Mouse (Mus musculus): Measurements from ENCODE around the gene Terf2. TPM values are rescaled to one million over a fixed set of nuclear protein-coding genes. Genes with fewer than 3 reads are reported as not detected.
A peak's percentile ranks its signal among the peaks of the same experiment; 100 is the strongest.
"Not testable (repeated sequence)": the region's sequence is repeated elsewhere in the genome, so short reads cannot be mapped to it uniquely, and the experiment has no call there.

Gene Terf2
- total RNA-seq, 2 experiments from 2014 or later = 33.8 to 35.0 TPM

GRCm38 (mm10) chr8:107116023-107116422, 19.7 kb upstream of the Terf2 start:
- intact Hi-C loops (cut with DNase I) = loop anchor here (1.0 to 10.0 kb wide), 3 partner anchors 59 to 306 kb away; no protein-coding TSS in a partner anchor
- peak; percentile 81 to 91 for DNase-seq (ENCODE audit: low spot score in 2 of 2)

- intact Hi-C loops (cut with DNase I) = loop anchor here (5.0 to 10.0 kb wide), 2 partner anchors 60 to 307 kb away; no protein-coding TSS in a partner anchor
Observed at GRCm38 (mm10) chr8:107115008-107115320, 18.6 kb upstream of the Terf2 start.

GRCm38 (mm10) chr8:107114150-107115007, 18.0 kb upstream of the Terf2 start:
- intact Hi-C loops (cut with DNase I) = loop anchor here (5.0 to 10.0 kb wide), 2 partner anchors 60 to 308 kb away; no protein-coding TSS in a partner anchor
- peak; percentile 28 to 69 for DNase-seq (ENCODE audit: low spot score in 2 of 2)

More at GRCm38 (mm10) chr8:107115008-107115320, 18.6 kb upstream of the Terf2 start:
- no peak for DNase-seq (ENCODE audit: low spot score in 2 of 2)

- intact Hi-C loops (cut with DNase I) = loop anchor here (10.0 kb wide), 1 partner anchor 62 kb away; no protein-coding TSS in a partner anchor
- DNase-seq (ENCODE audit: low spot score in 2 of 2) = no peak
Observed at GRCm38 (mm10) chr8:107113209-107113608, 16.9 kb upstream of the Terf2 start.

- intact Hi-C loops (cut with DNase I) = loop anchor here (10.0 kb wide), 1 partner anchor 63 kb away; no protein-coding TSS in a partner anchor
- DNase-seq (ENCODE audit: low spot score in 2 of 2) = no peak
Observed at GRCm38 (mm10) chr8:107111340-107112105, 15.2 kb upstream of the Terf2 start.

GRCm38 (mm10) chr8:107110629-107111330, 14.4 kb upstream of the Terf2 start:
- intact Hi-C loops (cut with DNase I) = loop anchor here (10.0 kb wide), 1 partner anchor 64 kb away; no protein-coding TSS in a partner anchor
- DNase-seq (ENCODE audit: low spot score in 2 of 2) = no peak

GRCm38 (mm10) chr8:107109816-107110435, 13.6 kb upstream of the Terf2 start:
- intact Hi-C loops (cut with DNase I) = loop anchor here (10.0 kb wide), 1 partner anchor 65 kb away; no protein-coding TSS in a partner anchor
- DNase-seq (ENCODE audit: low spot score in 2 of 2) = no peak

GRCm38 (mm10) chr8:107108978-107109720, 12.8 kb upstream of the Terf2 start:
- no peak for DNase-seq (ENCODE audit: low spot score in 2 of 2)
- intact Hi-C loops (cut with DNase I) = no loop called here

GRCm38 (mm10) chr8:107108089-107108488, 11.7 kb upstream of the Terf2 start:
- intact Hi-C loops (cut with DNase I); DNase-seq (ENCODE audit: low spot score in 2 of 2): not testable (repeated sequence)

GRCm38 (mm10) chr8:107104547-107104946, 8.2 kb upstream of the Terf2 start:
- peak; percentile 52 to 72 for DNase-seq (ENCODE audit: low spot score in 2 of 2)
- intact Hi-C loops (cut with DNase I) = loop anchor here (2.0 kb wide), 1 partner anchor 320 kb away; the partner anchor contains the start of gene Nob1

- intact Hi-C loops (cut with DNase I) = no loop called here
- DNase-seq (ENCODE audit: low spot score in 2 of 2) = no peak
Observed at GRCm38 (mm10) chr8:107100635-107101034, 4.3 kb upstream of the Terf2 start.

GRCm38 (mm10) chr8:107095717-107096365, 506 bp downstream of the Terf2 start:
- no peak for DNase-seq (ENCODE audit: low spot score in 2 of 2)
- intact Hi-C loops (cut with DNase I) = loop anchor here (5.0 kb wide), 1 partner anchor 491 kb away; the partner anchor contains the start of gene Psmd7

- intact Hi-C loops (cut with DNase I) = no loop called here
Observed at GRCm38 (mm10) chr8:107090531-107090930, 5.8 kb downstream of the Terf2 start.

GRCm38 (mm10) chr8:107088526-107089063, 7.8 kb downstream of the Terf2 start:
- DNase-seq (ENCODE audit: low spot score in 2 of 2) = no peak
- intact Hi-C loops (cut with DNase I) = no loop called here

More at GRCm38 (mm10) chr8:107090531-107090930, 5.8 kb downstream of the Terf2 start:
- no peak for DNase-seq (ENCODE audit: low spot score in 2 of 2)

GRCm38 (mm10) chr8:107086018-107086417, 10.3 kb downstream of the Terf2 start:
- intact Hi-C loops (cut with DNase I) = no loop called here
- no peak for DNase-seq (ENCODE audit: low spot score in 2 of 2)

GRCm38 (mm10) chr8:107085358-107085757, 11.0 kb downstream of the Terf2 start:
- intact Hi-C loops (cut with DNase I) = no loop called here

GRCm38 (mm10) chr8:107076239-107076888, 20.0 kb downstream of the Terf2 start:
- DNase-seq (ENCODE audit: low spot score in 2 of 2) = no peak
- intact Hi-C loops (cut with DNase I) = no loop called here

More at GRCm38 (mm10) chr8:107085358-107085757, 11.0 kb downstream of the Terf2 start:
- DNase-seq (ENCODE audit: low spot score in 2 of 2) = no peak

Measured in left cerebral cortex, postnatal 25 days (tissue).